8 mouse cellular contexts compared by ENCODE assay signal in the genomic region with DNA sequence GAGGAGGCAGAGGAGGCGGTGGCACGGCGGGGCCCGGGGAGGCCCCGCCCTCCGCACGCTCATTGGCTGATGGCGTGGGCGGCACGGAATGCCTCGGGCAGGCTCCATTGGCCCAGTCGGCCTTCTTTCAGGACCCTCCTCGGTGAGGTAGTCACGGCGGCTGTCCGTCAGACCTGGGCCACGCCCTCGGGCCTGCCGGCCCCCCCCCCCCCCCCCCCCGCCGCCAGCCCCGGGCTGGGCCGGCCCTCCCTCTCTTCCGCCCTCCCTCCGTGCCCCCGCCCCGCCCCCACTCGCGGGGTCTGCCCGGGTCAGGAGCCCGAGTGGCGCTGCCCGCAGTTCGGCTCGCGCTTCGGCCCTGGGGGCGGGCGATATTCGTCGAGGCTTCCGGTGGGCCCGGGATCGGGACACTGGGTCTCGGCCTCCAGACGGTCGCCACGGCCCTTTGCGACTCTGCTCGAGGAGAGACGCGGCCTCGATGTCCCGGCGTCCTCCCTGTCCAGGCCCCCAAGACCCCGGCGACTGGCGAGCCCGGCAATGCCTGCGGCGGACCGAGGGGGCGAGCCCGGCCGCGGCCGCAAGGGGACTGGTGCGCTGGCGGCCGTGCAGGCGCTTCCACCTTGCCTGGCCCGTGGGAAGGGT. TPM values are rescaled to one million over a fixed set of nuclear protein-coding genes. Genes with fewer than 3 reads are reported as not detected.
DNase-seq lines count a peak whose midpoint lies in the region; ATAC-seq and TF ChIP-seq lines count a peak whose summit lies in the region.
"Not testable (repeated sequence)": the region's sequence is repeated elsewhere in the genome, so short reads cannot be mapped to it uniquely, and the experiment has no call there.

A gene (minus strand): TSS at position 16 of the 639 bp plus-strand sequence.

- TF ChIP-seq POLR2A in ES-Bruce4 (IDR thresholded peaks at IDR 0.05; ENCODE audit: insufficient read depth, low read length) = not testable (repeated sequence)
- peak; percentile 51; the same call in 1 of the 2 replicates for TF ChIP-seq POLR2A in lung, adult 2 months (IDR thresholded peaks at IDR 0.05; ENCODE audit: borderline replicate concordance, extremely low read depth, low read depth, low read length)

- peak within 1 kb of the TSS; percentile 96 for H3K4me3 ChIP-seq in ES-Bruce4 (ENCODE audit: low read depth, low read length)
- peak within 1 kb of the TSS; percentile 76 for H3K4me3 ChIP-seq in forebrain, embryonic 15.5 days
- H3K4me3 ChIP-seq in layer of hippocampus, adult 2 months = peak within 1 kb of the TSS; percentile 76
- peak within 1 kb of the TSS; percentile 76 for H3K4me3 ChIP-seq in lung, adult 2 months (replicated peaks; ENCODE audit: extremely low read depth, low read depth, low read length)
- H3K4me3 ChIP-seq in neural tube, embryonic 15.5 days (replicated peaks) = peak within 1 kb of the TSS; percentile 65

- not testable (repeated sequence) for H3K27me3 ChIP-seq in ES-Bruce4 (ENCODE audit: control insufficient read depth, insufficient read depth, low read length, poor library complexity, severe bottlenecking); forebrain, embryonic 15.5 days; neural tube, embryonic 15.5 days (replicated peaks)

- H3K9ac ChIP-seq in ES-Bruce4 (ENCODE audit: low read depth, poor library complexity, severe bottlenecking) = peak within 1 kb of the TSS; percentile 100
- peak within 1 kb of the TSS; percentile 67 for H3K9ac ChIP-seq in forebrain, embryonic 15.5 days (replicated peaks)
- H3K9ac ChIP-seq in neural tube, embryonic 15.5 days (replicated peaks) = peak within 1 kb of the TSS; percentile 70

- H3K4me1 ChIP-seq in ES-Bruce4 (ENCODE audit: control insufficient read depth, insufficient read depth, low read length) = not testable (repeated sequence)
- peaks cover 27% of the 10 kb centered on the region for H3K4me1 ChIP-seq in forebrain, embryonic 15.5 days
- H3K4me1 ChIP-seq in lung, adult 2 months (ENCODE audit: control insufficient read depth, insufficient read depth, low read length) = peaks cover 15% of the 10 kb centered on the region
- peaks cover 27% of the 10 kb centered on the region for H3K4me1 ChIP-seq in neural tube, embryonic 15.5 days

- DNase-seq in cerebellum, adult 11-12 months = peak; percentile 96
- peak; percentile 90 for DNase-seq in heart, postnatal 25 days (ENCODE audit: low spot score)
- DNase-seq in layer of hippocampus, adult 2 months (ENCODE audit: low spot score in 2 of 2) = peak; percentile 83 to 92
- peak; percentile 89 for DNase-seq in lung, adult 2 months
- peak; percentile 91 for DNase-seq in testis, postnatal 14 days (ENCODE audit: low spot score)

- peak; percentile 99 for ATAC-seq in forebrain, embryonic 15.5 days (replicated peaks)
- peak; percentile 98 for ATAC-seq in neural tube, embryonic 15.5 days (ENCODE audit: low FRiP score)

- 0% methylated on average over 12 of the region's 72 CpGs for WGBS in forebrain, embryonic 15.5 days
- WGBS in lung, adult 2 months = 0% methylated on average over 44 of the region's 72 CpGs
- WGBS in neural tube, embryonic 15.5 days = 0% methylated on average over 25 of the region's 72 CpGs

- not testable (repeated sequence) for H3K36me3 ChIP-seq in ES-Bruce4 (ENCODE audit: control insufficient read depth, insufficient read depth, low read length, poor library complexity, severe bottlenecking); forebrain, embryonic 15.5 days; neural tube, embryonic 15.5 days

- TF ChIP-seq CTCF in ES-Bruce4 (IDR thresholded peaks at IDR 0.05; ENCODE audit: low read depth, low read length); layer of hippocampus, adult 2 months (conservative IDR thresholded peaks at IDR 0.05); lung, adult 2 months (IDR thresholded peaks at IDR 0.05; ENCODE audit: insufficient read depth, low read length): not testable (repeated sequence)

- H3K4me2 ChIP-seq in forebrain, embryonic 15.5 days (replicated peaks) = peak within 1 kb of the TSS; percentile 60
- H3K4me2 ChIP-seq in neural tube, embryonic 15.5 days = peak within 1 kb of the TSS; percentile 69

- H3K9me3 ChIP-seq in ES-Bruce4 (replicated peaks; ENCODE audit: control insufficient read depth, insufficient read depth, low read length, poor library complexity, severe bottlenecking); forebrain, embryonic 15.5 days; neural tube, embryonic 15.5 days (replicated peaks): not testable (repeated sequence)

- intact Hi-C loops in heart, postnatal 25 days (cut with DNase I) = loop anchor here (2.0 to 5.0 kb wide), 2 partner anchors 33 to 75 kb away; a partner anchor contains a TSS

- H3K27ac ChIP-seq in ES-Bruce4 (ENCODE audit: insufficient read depth, low read length) = peak within 1 kb of the TSS; percentile 25; the same call in 1 of the 2 replicates
- peak within 1 kb of the TSS; percentile 92 for H3K27ac ChIP-seq in forebrain, embryonic 15.5 days (replicated peaks)
- peak within 1 kb of the TSS; percentile 95 for H3K27ac ChIP-seq in layer of hippocampus, adult 2 months
- peak within 1 kb of the TSS; percentile 96 for H3K27ac ChIP-seq in neural tube, embryonic 15.5 days (replicated peaks)

- TF ChIP-seq EP300 in ES-Bruce4 (IDR thresholded peaks at IDR 0.05; ENCODE audit: insufficient read depth, low read depth, low read length) = not testable (repeated sequence)

RNA-seq across cellular contexts. Expression of the gene that starts here (rescaled TPM):
- 41.9 and 43.8 TPM in 2 replicates for polyA plus RNA-seq in ES-Bruce4 (2011; ENCODE audit: insufficient read depth, insufficient read length, low read depth, missing spikeins)
- 32.0 and 33.5 TPM in 2 replicates for polyA plus RNA-seq in forebrain, embryonic 15.5 days (2015; fragmentation: Nextera tagmentation; extraction: Ambion mirVana)
- 10 to 100 TPM; 20.5 to 22.4 TPM for total RNA-seq in heart, postnatal 25 days (2021)
- 10 to 100 TPM; 28.0 to 32.2 TPM for total RNA-seq in layer of hippocampus, adult 2 months (2021)
- 4.2 and 6.8 TPM in 2 replicates for polyA plus RNA-seq in lung, adult 2 months (2012; rRNA removed)
- polyA plus RNA-seq in neural tube, embryonic 15.5 days (2015; fragmentation: Nextera tagmentation; extraction: Ambion mirVana) = 29.8 and 31.7 TPM in 2 replicates

Comparison
In these comparisons a context has a peak if more than half of its experiments do, and no peak if none do; other contexts are left out.
1. Peak in every context shown above with its lines: DNase-seq, ATAC-seq, H3K4me3 ChIP-seq and H3K27ac ChIP-seq.
2. H3K27ac ChIP-seq: peak in every context shown above with its lines; median percentile 96 in neural tube, embryonic 15.5 days; 95 in layer of hippocampus, adult 2 months; 92 in forebrain, embryonic 15.5 days; 25 in ES-Bruce4.